Mouse (Mus musculus): Measurements from ENCODE around the gene Pcyt2. TPM values are rescaled to one million over a fixed set of nuclear protein-coding genes. Genes with fewer than 3 reads are reported as not detected.

Gene Pcyt2
- polyA plus RNA-seq, 1 experiment: 1,029 TPM

DNA sequence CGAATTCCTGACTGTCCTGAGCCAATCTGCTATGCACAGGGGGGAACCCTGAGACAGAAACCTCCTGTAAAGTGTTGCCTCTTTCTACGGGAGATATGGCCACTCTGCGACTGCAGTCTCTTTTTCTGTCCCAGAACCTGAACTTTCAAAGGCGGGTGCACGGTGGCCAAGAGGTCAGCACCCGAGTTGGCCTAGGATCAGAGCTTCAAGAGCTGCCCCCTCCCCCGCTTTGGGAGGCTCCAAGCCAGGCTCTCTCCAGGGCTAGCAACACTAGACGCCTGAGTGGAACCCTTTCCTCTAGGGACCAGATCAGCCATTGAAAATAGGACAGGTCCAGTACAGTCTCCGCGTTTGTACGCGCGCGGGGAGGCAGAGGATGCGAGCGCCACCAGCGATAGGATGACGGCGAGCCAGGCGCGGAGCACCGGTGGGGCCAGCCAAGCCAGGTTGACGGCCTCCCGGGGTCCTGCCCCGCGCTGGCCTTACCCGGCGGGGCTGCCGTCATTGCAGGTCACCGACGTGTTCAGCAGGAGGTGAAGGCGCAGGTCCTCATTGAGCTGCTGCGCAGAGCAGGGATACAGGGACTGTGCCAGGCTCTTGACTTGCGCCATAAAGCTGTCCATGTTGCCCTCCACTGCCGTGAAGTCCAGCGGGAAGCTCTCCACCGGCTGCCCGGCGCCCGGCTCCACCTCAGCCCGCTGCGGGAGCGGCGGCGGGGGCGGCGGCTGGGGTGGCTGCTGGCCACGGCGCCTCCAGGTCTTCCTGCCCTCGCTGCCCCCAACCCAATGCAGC is 42.0 kb upstream of the Pcyt2 start:
- TF ChIP-seq CTCF (IDR thresholded peaks at IDR 0.05; ENCODE audit: extremely low read depth, insufficient read length, insufficient replicate concordance, low read depth, low read length): no peak
- TF ChIP-seq POLR2A (IDR thresholded peaks at IDR 0.05; ENCODE audit: low read depth, low read length): no peak
- H3K27me3 ChIP-seq (ENCODE audit: control insufficient read depth, insufficient read depth, low read length): peaks cover 35% of the 10 kb centered on the region
- WGBS: 4% methylated on average over 50 of the region's 50 CpGs

GRCm38 (mm10) chr11:120658876-120659410 is 41.2 kb upstream of the Pcyt2 start:
- 2% methylated on average over 24 of the region's 24 CpGs for WGBS
- H3K27me3 ChIP-seq (ENCODE audit: control insufficient read depth, insufficient read depth, low read length): peaks cover 35% of the 10 kb centered on the region
- no peaks in the 10 kb centered on the region for H3K36me3 ChIP-seq (ENCODE audit: control insufficient read depth, insufficient read depth, low read length)
- peaks cover 13% of the 10 kb centered on the region for H3K4me1 ChIP-seq (ENCODE audit: control insufficient read depth, insufficient read depth, insufficient read length, low read length)
- peak overlapping the region; percentile 20; the same call in 1 of the 2 replicates for H3K4me3 ChIP-seq (ENCODE audit: low read depth, low read length)
- H3K27ac ChIP-seq (ENCODE audit: insufficient read depth, low read depth, low read length): no peak overlapping the region
- TF ChIP-seq POLR2A (IDR thresholded peaks at IDR 0.05; ENCODE audit: low read depth, low read length) (no peak), CTCF (IDR thresholded peaks at IDR 0.05; ENCODE audit: extremely low read depth, insufficient read length, insufficient replicate concordance, low read depth, low read length) (peak; percentile 70)

More for the DNA sequence above, 42.0 kb upstream of the Pcyt2 start:
- Histone ChIP-seq H3K27ac (ENCODE audit: insufficient read depth, low read depth, low read length) (no peak overlapping the region), H3K36me3 (ENCODE audit: control insufficient read depth, insufficient read depth, low read length) (no peaks in the 10 kb centered on the region), H3K4me1 (ENCODE audit: control insufficient read depth, insufficient read depth, insufficient read length, low read length) (peaks cover 13% of the 10 kb centered on the region), H3K4me3 (ENCODE audit: low read depth, low read length) (peak overlapping the region; percentile 52)

DNA sequence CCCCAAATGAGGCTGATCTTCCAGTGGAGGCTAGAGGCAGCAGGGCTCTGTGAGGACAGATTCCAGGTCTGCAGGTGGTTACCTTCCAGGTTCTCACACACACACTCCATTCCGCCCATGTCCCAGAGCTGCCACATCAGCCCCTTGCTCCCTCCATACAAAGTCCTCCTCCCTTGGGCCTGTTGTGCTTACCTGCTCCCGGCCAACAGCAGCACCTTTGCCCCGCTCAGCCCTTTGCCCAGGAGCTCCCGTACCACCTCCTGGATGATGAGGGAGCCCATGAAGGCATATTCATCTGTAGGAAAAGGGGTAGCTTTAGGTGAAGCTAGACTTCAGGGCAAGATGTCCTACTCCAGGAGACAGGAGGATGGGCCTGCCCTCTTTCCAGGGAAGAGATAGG is 39.6 kb upstream of the Pcyt2 start:
- peaks cover 13% of the 10 kb centered on the region for H3K4me1 ChIP-seq (ENCODE audit: control insufficient read depth, insufficient read depth, insufficient read length, low read length)
- peaks cover 34% of the 10 kb centered on the region for H3K27me3 ChIP-seq (ENCODE audit: control insufficient read depth, insufficient read depth, low read length)
- H3K36me3 ChIP-seq (ENCODE audit: control insufficient read depth, insufficient read depth, low read length): no peaks in the 10 kb centered on the region
- TF ChIP-seq POLR2A (IDR thresholded peaks at IDR 0.05; ENCODE audit: low read depth, low read length): no peak
- TF ChIP-seq CTCF (IDR thresholded peaks at IDR 0.05; ENCODE audit: extremely low read depth, insufficient read length, insufficient replicate concordance, low read depth, low read length): no peak
- no peak overlapping the region for H3K4me3 ChIP-seq (ENCODE audit: low read depth, low read length)
- H3K27ac ChIP-seq (ENCODE audit: insufficient read depth, low read depth, low read length): no peak overlapping the region
- 59% methylated on average over 4 of the region's 4 CpGs for WGBS

DNA sequence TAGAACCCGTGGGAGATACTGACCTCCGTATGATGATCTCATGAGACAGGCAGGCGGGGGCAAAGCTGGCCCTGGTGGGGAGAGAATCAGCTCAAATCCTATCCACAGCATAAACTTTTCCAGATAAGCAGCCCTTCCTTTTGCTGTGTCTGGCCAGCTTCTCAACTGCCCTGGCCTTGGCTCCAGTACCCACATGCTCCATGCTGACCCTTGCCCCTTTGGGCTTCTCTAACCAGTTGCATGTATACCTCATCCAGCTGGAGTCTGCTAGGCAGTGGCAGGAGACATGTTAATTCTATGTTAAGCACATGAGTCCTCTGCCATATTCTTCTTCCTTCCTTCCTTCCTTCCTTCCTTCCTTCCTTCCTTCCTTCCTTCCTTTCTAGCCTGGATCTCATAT is 37.0 kb upstream of the Pcyt2 start:
- H3K27ac ChIP-seq (ENCODE audit: insufficient read depth, low read depth, low read length): no peak overlapping the region
- TF ChIP-seq CTCF (IDR thresholded peaks at IDR 0.05; ENCODE audit: extremely low read depth, insufficient read length, insufficient replicate concordance, low read depth, low read length) (no peak), POLR2A (IDR thresholded peaks at IDR 0.05; ENCODE audit: low read depth, low read length) (no peak)
- H3K36me3 ChIP-seq (ENCODE audit: control insufficient read depth, insufficient read depth, low read length): no peaks in the 10 kb centered on the region
- peaks cover 3% of the 10 kb centered on the region for H3K4me1 ChIP-seq (ENCODE audit: control insufficient read depth, insufficient read depth, insufficient read length, low read length)
- 79% methylated on average over 3 of the region's 3 CpGs for WGBS
- peaks cover 9% of the 10 kb centered on the region for H3K27me3 ChIP-seq (ENCODE audit: control insufficient read depth, insufficient read depth, low read length)
- H3K4me3 ChIP-seq (ENCODE audit: low read depth, low read length): no peak overlapping the region

DNA sequence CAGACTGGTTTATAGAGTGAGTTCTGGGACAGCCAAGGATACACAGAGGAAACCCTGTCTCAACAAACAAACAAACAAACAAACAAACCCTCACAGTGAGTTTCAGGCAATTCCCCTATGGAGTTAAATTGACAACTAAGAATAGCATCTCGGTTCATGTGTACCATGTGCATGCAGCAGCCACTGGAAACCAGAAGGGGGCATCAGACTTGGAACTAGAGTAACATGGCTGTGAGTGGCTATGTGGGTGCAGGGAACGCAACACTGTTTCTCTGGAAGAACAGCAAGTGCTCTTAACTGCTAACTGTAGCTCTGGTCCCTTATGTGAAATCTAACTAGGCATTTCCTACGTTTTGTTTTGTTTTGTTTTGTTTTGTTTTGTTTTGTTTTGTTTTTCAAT is 34.1 kb upstream of the Pcyt2 start:
- H3K27ac ChIP-seq (ENCODE audit: insufficient read depth, low read depth, low read length): no peak overlapping the region
- H3K36me3 ChIP-seq (ENCODE audit: control insufficient read depth, insufficient read depth, low read length): no peaks in the 10 kb centered on the region
- TF ChIP-seq POLR2A (IDR thresholded peaks at IDR 0.05; ENCODE audit: low read depth, low read length) (no peak), CTCF (IDR thresholded peaks at IDR 0.05; ENCODE audit: extremely low read depth, insufficient read length, insufficient replicate concordance, low read depth, low read length) (no peak)
- H3K27me3 ChIP-seq (ENCODE audit: control insufficient read depth, insufficient read depth, low read length): no peaks in the 10 kb centered on the region
- no peak overlapping the region for H3K4me3 ChIP-seq (ENCODE audit: low read depth, low read length)
- WGBS: 74% methylated on average over 3 of the region's 3 CpGs
- H3K4me1 ChIP-seq (ENCODE audit: control insufficient read depth, insufficient read depth, insufficient read length, low read length): peaks cover 2% of the 10 kb centered on the region; the same call in 1 of the 2 replicates

GRCm38 (mm10) chr11:120648001-120648476 is 30.3 kb upstream of the Pcyt2 start, which contains the start of gene Myadml2:
Myadml2 (minus strand) TSS chr11:120648158.
- Histone ChIP-seq H3K27ac (ENCODE audit: insufficient read depth, low read depth, low read length) (peak within 1 kb of the TSS; percentile 11; the same call in 1 of the 2 replicates), H3K36me3 (ENCODE audit: control insufficient read depth, insufficient read depth, low read length) (no peaks in the 10 kb centered on the region), H3K4me3 (ENCODE audit: low read depth, low read length) (peak within 1 kb of the TSS; percentile 48), H3K4me1 (ENCODE audit: control insufficient read depth, insufficient read depth, insufficient read length, low read length) (peaks cover 5% of the 10 kb centered on the region; the same call in 1 of the 2 replicates), H3K27me3 (ENCODE audit: control insufficient read depth, insufficient read depth, low read length) (no peaks in the 10 kb centered on the region)
- 11% methylated on average over 13 of the region's 13 CpGs for whole genome bisulfite sequencing
- TF ChIP-seq POLR2A (IDR thresholded peaks at IDR 0.05; ENCODE audit: low read depth, low read length) (no peak), CTCF (IDR thresholded peaks at IDR 0.05; ENCODE audit: extremely low read depth, insufficient read length, insufficient replicate concordance, low read depth, low read length) (no peak)

All from small intestine, adult 2 months (tissue).